25 mouse cellular contexts compared by ENCODE assay signal in genomic region chr16:23458906-23459588, GRCm38 (mm10). TPM values are rescaled to one million over a fixed set of nuclear protein-coding genes. Genes with fewer than 3 reads are reported as not detected.
DNase-seq lines count a peak whose midpoint lies in the region; ATAC-seq and TF ChIP-seq lines count a peak whose summit lies in the region.
"Had no signal": no experiment of that assay in that cellular context is flagged by ENCODE, and none has a peak within 500 bp of the region (broad histone marks: within the 10 kb centered on the region; RNA-seq: fewer than 3 reads in every experiment).

No protein-coding gene starts in this region.

- TF ChIP-seq CTCF in layer of hippocampus, adult 2 months (conservative IDR thresholded peaks at IDR 0.05) = no peak
- no peak for TF ChIP-seq CTCF in brain, embryonic 14.5 days (IDR thresholded peaks at IDR 0.05; ENCODE audit: borderline replicate concordance, extremely low read depth, insufficient read depth, insufficient read length)
- TF ChIP-seq CTCF in intestine, postnatal 0 days (IDR thresholded peaks at IDR 0.05; ENCODE audit: low read depth) = no peak

- no peaks in the 10 kb centered on the region for H3K27me3 ChIP-seq in midbrain, embryonic 14.5 days (ENCODE audit: control insufficient read depth, insufficient read depth, low read length)
- H3K27me3 ChIP-seq in midbrain, embryonic 15.5 days (replicated peaks) = no peaks in the 10 kb centered on the region
- H3K27me3 ChIP-seq in limb, embryonic 15.5 days = no peaks in the 10 kb centered on the region
- no peaks in the 10 kb centered on the region for H3K27me3 ChIP-seq in intestine, postnatal 0 days (replicated peaks; ENCODE audit: control insufficient read depth, insufficient read depth, low read length)
- H3K27me3 ChIP-seq: embryonic facial prominence, embryonic 13.5 days; intestine, embryonic 15.5 days had no signal

- no peak overlapping the region for H3K27ac ChIP-seq in layer of hippocampus, adult 2 months
- H3K27ac ChIP-seq in midbrain, embryonic 14.5 days (replicated peaks; ENCODE audit: low read depth, low read length) = no peak overlapping the region
- H3K27ac ChIP-seq in midbrain, embryonic 15.5 days = no peak overlapping the region
- no peak overlapping the region for H3K27ac ChIP-seq in limb, embryonic 15.5 days
- H3K27ac ChIP-seq in intestine, postnatal 0 days (ENCODE audit: low read depth, low read length) = no peak overlapping the region
- H3K27ac ChIP-seq: embryonic facial prominence, embryonic 13.5 days; hindbrain, embryonic 10.5 days; hindbrain, embryonic 14.5 days; intestine, embryonic 15.5 days had no signal

- ATAC-seq in midbrain, embryonic 14.5 days (ENCODE audit: low FRiP score, low TSS enrichment) = no peak
- ATAC-seq in midbrain, embryonic 15.5 days (replicated peaks) = no peak
- ATAC-seq in limb, embryonic 15.5 days (ENCODE audit: insufficient number of reproducible peaks, low FRiP score, low TSS enrichment, low read depth) = 0 out of 2 replicates have a peak, but pooled peaks have one; percentile 53
- ATAC-seq in intestine, postnatal 0 days = no peak
- ATAC-seq: forebrain, embryonic 14.5 days; intestine, embryonic 15.5 days had no signal

- DNase-seq in layer of hippocampus, adult 2 months (ENCODE audit: low spot score in 2 of 2) = peak; percentile 15 to 25
- DNase-seq in layer of hippocampus, postnatal 25 days (ENCODE audit: extremely low spot score in 1 of 2, low spot score in 1 of 2) = no peak
- DNase-seq in midbrain, embryonic 14.5 days = peak; percentile 6
- DNase-seq in brain, embryonic 14.5 days (ENCODE audit: low read depth) = peak; percentile 8
- no peak for DNase-seq in cerebellum, postnatal 36 days
- DNase-seq: adrenal gland, postnatal 14 days; cerebellum, adult 8-10 months; cerebellum, postnatal 14 days had no signal

- H3K4me1 ChIP-seq in midbrain, embryonic 14.5 days (ENCODE audit: control insufficient read depth, insufficient read depth, low read length) = no peaks in the 10 kb centered on the region
- no peaks in the 10 kb centered on the region for H3K4me1 ChIP-seq in midbrain, embryonic 15.5 days
- H3K4me1 ChIP-seq in limb, embryonic 15.5 days = peaks cover 12% of the 10 kb centered on the region
- no peaks in the 10 kb centered on the region for H3K4me1 ChIP-seq in intestine, postnatal 0 days (replicated peaks; ENCODE audit: control insufficient read depth, insufficient read depth, low read length)
- H3K4me1 ChIP-seq: embryonic facial prominence, embryonic 13.5 days; hindbrain, embryonic 10.5 days had no signal

- H3K4me3 ChIP-seq in layer of hippocampus, adult 2 months = no peak overlapping the region
- no peak overlapping the region for H3K4me3 ChIP-seq in midbrain, embryonic 14.5 days (replicated peaks; ENCODE audit: low read depth, low read length)
- H3K4me3 ChIP-seq in midbrain, embryonic 15.5 days = no peak overlapping the region
- no peak overlapping the region for H3K4me3 ChIP-seq in limb, embryonic 15.5 days
- H3K4me3 ChIP-seq in intestine, postnatal 0 days (ENCODE audit: low read depth, low read length) = no peak overlapping the region
- H3K4me3 ChIP-seq: embryonic facial prominence, embryonic 13.5 days; heart, embryonic 12.5 days; hindbrain, embryonic 10.5 days; intestine, embryonic 15.5 days had no signal

- no peaks in the 10 kb centered on the region for H3K9me3 ChIP-seq in midbrain, embryonic 14.5 days (ENCODE audit: control insufficient read depth, low read length)
- H3K9me3 ChIP-seq in midbrain, embryonic 15.5 days = no peaks in the 10 kb centered on the region
- no peaks in the 10 kb centered on the region for H3K9me3 ChIP-seq in limb, embryonic 15.5 days
- no peaks in the 10 kb centered on the region for H3K9me3 ChIP-seq in intestine, postnatal 0 days (ENCODE audit: control insufficient read depth)
- H3K9me3 ChIP-seq: embryonic facial prominence, embryonic 13.5 days; heart, embryonic 12.5 days; hindbrain, embryonic 10.5 days; intestine, embryonic 15.5 days had no signal

- TF ChIP-seq POLR2A in brain, embryonic 14.5 days (IDR thresholded peaks at IDR 0.05; ENCODE audit: borderline replicate concordance, extremely low read depth, insufficient read depth, insufficient read length, poor library complexity, severe bottlenecking) = no peak

- H3K4me2 ChIP-seq in midbrain, embryonic 14.5 days (ENCODE audit: low read length) = no peak overlapping the region
- no peak overlapping the region for H3K4me2 ChIP-seq in midbrain, embryonic 15.5 days
- no peak overlapping the region for H3K4me2 ChIP-seq in limb, embryonic 15.5 days
- H3K4me2 ChIP-seq in intestine, postnatal 0 days (replicated peaks; ENCODE audit: low read depth) = no peak overlapping the region
- H3K4me2 ChIP-seq: embryonic facial prominence, embryonic 13.5 days; heart, embryonic 12.5 days; hindbrain, embryonic 14.5 days; intestine, embryonic 15.5 days had no signal

- H3K9ac ChIP-seq in midbrain, embryonic 14.5 days (replicated peaks; ENCODE audit: low read length) = no peak overlapping the region
- no peak overlapping the region for H3K9ac ChIP-seq in midbrain, embryonic 15.5 days
- H3K9ac ChIP-seq in limb, embryonic 15.5 days = no peak overlapping the region
- no peak overlapping the region for H3K9ac ChIP-seq in intestine, postnatal 0 days (ENCODE audit: low read depth, low read length)
- H3K9ac ChIP-seq: embryonic facial prominence, embryonic 13.5 days; heart, embryonic 12.5 days; hindbrain, embryonic 14.5 days; intestine, embryonic 15.5 days had no signal

- no peaks in the 10 kb centered on the region for H3K36me3 ChIP-seq in midbrain, embryonic 14.5 days (ENCODE audit: control insufficient read depth, insufficient read depth, low read length)
- H3K36me3 ChIP-seq in midbrain, embryonic 15.5 days (replicated peaks) = no peaks in the 10 kb centered on the region
- no peaks in the 10 kb centered on the region for H3K36me3 ChIP-seq in limb, embryonic 15.5 days
- no peaks in the 10 kb centered on the region for H3K36me3 ChIP-seq in intestine, postnatal 0 days (ENCODE audit: control insufficient read depth, insufficient read depth)
- H3K36me3 ChIP-seq: embryonic facial prominence, embryonic 13.5 days; heart, embryonic 12.5 days; hindbrain, embryonic 10.5 days; intestine, embryonic 15.5 days had no signal

- 45% methylated on average over 7 of the region's 7 CpGs for WGBS in midbrain, embryonic 14.5 days
- WGBS in midbrain, embryonic 15.5 days = 42% methylated on average over 7 of the region's 7 CpGs
- 24% methylated on average over 7 of the region's 7 CpGs for WGBS in limb, embryonic 15.5 days
- 56% methylated on average over 7 of the region's 7 CpGs for WGBS in intestine, postnatal 0 days

RNA-seq across cellular contexts. Expression of gene Rtp1, which starts 30.1 kb away (rescaled TPM):
- under 1 TPM; 0.23 to 0.52 TPM for total RNA-seq in layer of hippocampus, adult 2 months (2021)
- under 1 TPM; 0.44 to 0.45 TPM for total RNA-seq in layer of hippocampus, postnatal 25 days (2021)
- polyA plus RNA-seq in midbrain, embryonic 14.5 days (2014; fragmentation: Nextera tagmentation; extraction: Ambion mirVana) = not detected in 2 replicates
- polyA plus RNA-seq in midbrain, embryonic 15.5 days (2015; fragmentation: Nextera tagmentation; extraction: Ambion mirVana) = 0.14 TPM in 1 of 2 replicates, not detected in the other
- 0.10 TPM in 2 replicates for polyA plus RNA-seq in brain, embryonic 14.5 days (2012; rRNA removed)
- not detected in 2 replicates for polyA plus RNA-seq in limb, embryonic 15.5 days (2015; fragmentation: Nextera tagmentation; extraction: Ambion mirVana)
- not detected in 2 replicates for polyA plus RNA-seq in intestine, postnatal 0 days (2015; fragmentation: Nextera tagmentation; extraction: Ambion mirVana)
- total RNA-seq: adrenal gland, adult 18-20 months; adrenal gland, postnatal 14 days; CH12.LX; gastrocnemius, adult 8-10 months; gastrocnemius, postnatal 4 days; heart, adult 8-10 months; heart, postnatal 25 days had no signal
- polyA plus RNA-seq: C2C12; heart, embryonic 12.5 days; heart, embryonic 16.5 days; hindbrain, embryonic 10.5 days; hindbrain, embryonic 14.5 days; intestine, embryonic 15.5 days had no signal

Comparison
In these comparisons a context has a peak if more than half of its experiments do, and no peak if none do; other contexts are left out.
1. DNase-seq: peak in layer of hippocampus, adult 2 months (2 of 2), midbrain, embryonic 14.5 days (single experiment) and brain, embryonic 14.5 days (single experiment); none in layer of hippocampus, postnatal 25 days (0 of 2) and cerebellum, postnatal 36 days (0 of 2).